Mouse (Mus musculus) CH12.LX (cell line): Measurements from ENCODE around the gene Dcxr. TPM values are rescaled to one million over a fixed set of nuclear protein-coding genes. Genes with fewer than 3 reads are reported as not detected.

Experiments used
- DNase-seq: peaks from one replicate; pipeline ENCODE4 v3.0.0-alpha.2; 2013; ENCODE audit errors: extremely low read depth
- H3K27ac ChIP-seq: 2 replicates; pipeline ENCODE4 v1.5.1; 2012; ENCODE audit warnings: low read depth, mild to moderate bottlenecking, control low read depth, moderate library complexity; ENCODE audit not compliant: insufficient read depth
- H3K27me3 ChIP-seq: replicated peaks from 2 replicates; pipeline ENCODE3; 2012; ENCODE audit warnings: inconsistent platforms
- H3K36me3 ChIP-seq, 2 experiments: replicated peaks in 1 of 2; 2 replicates each; pipeline versions ENCODE3 to v1.6.1; 2012; ENCODE audit warnings: inconsistent platforms in 1 of 2, low read length in 1 of 2, mild to moderate bottlenecking in 1 of 2, mixed read lengths in 1 of 2, moderate library complexity in 1 of 2; ENCODE audit not compliant: control insufficient read depth in 1 of 2, insufficient read depth in 1 of 2
- H3K4me1 ChIP-seq, 2 experiments: 2 replicates each; pipeline ENCODE4 v1.6.1; 2012; ENCODE audit warnings: inconsistent platforms in 1 of 2, moderate library complexity in 1 of 2; ENCODE audit not compliant: insufficient read depth in 2 of 2, control insufficient read depth in 1 of 2
- H3K4me2 ChIP-seq: 2 replicates; pipeline ENCODE4 v1.6.1; 2012; ENCODE audit warnings: low read depth, mild to moderate bottlenecking, control low read depth; ENCODE audit not compliant: poor library complexity, insufficient read depth, severe bottlenecking
- H3K4me3 ChIP-seq, 3 experiments: fragments of 150-350 bp in 1 of 3; sonication (generic) in 1 of 3; replicated peaks in 1 of 3; 2 replicates each; pipeline versions ENCODE3 to v1.5.1; 2011 to 2012; ENCODE audit warnings: low read depth in 2 of 3, low read length in 2 of 3, mild to moderate bottlenecking in 2 of 3, moderate library complexity in 2 of 3, control low read depth in 1 of 3, improper control_type of control experiment in 1 of 3, inconsistent platforms in 1 of 3, mixed read lengths in 1 of 3; ENCODE audit not compliant: poor library complexity in 1 of 3
- H3K79me2 ChIP-seq: replicated peaks from 2 replicates; pipeline ENCODE4 v1.6.1; 2012; ENCODE audit warnings: mild to moderate bottlenecking, moderate library complexity; ENCODE audit not compliant: control insufficient read depth, poor library complexity, insufficient read depth, severe bottlenecking; ENCODE audit errors: extremely low read depth
- H3K9ac ChIP-seq: 2 replicates; pipeline ENCODE4 v1.6.1; 2012; ENCODE audit warnings: low read depth, mild to moderate bottlenecking, control low read depth, moderate library complexity; ENCODE audit not compliant: insufficient read depth
- H3K9me3 ChIP-seq: replicated peaks from 2 replicates; pipeline ENCODE3; 2012; ENCODE audit warnings: low read length, inconsistent platforms, mixed read lengths
- BHLHE40 ChIP-seq: IDR thresholded peaks from 2 replicates; pipeline ENCODE4 v1.6.1; 2011; ENCODE audit warnings: mild to moderate bottlenecking, low read depth, low read length, improper control_type of control experiment
- CHD1 ChIP-seq: IDR thresholded peaks from 2 replicates; pipeline ENCODE4 v1.6.1; 2012; ENCODE audit warnings: low read depth, low read length, improper control_type of control experiment, inconsistent platforms
- CTCF ChIP-seq, 2 experiments: IDR thresholded peaks in 1 of 2; conservative IDR thresholded peaks in 1 of 2; 2 replicates each; pipeline ENCODE4 v1.5.1; 2011 to 2012; ENCODE audit warnings: low read depth in 2 of 2, low read length in 2 of 2, improper control_type of control experiment in 1 of 2, inconsistent platforms in 1 of 2, mild to moderate bottlenecking in 1 of 2, moderate library complexity in 1 of 2
- E2F4 ChIP-seq: IDR thresholded peaks from 2 replicates; pipeline ENCODE4 v1.6.1; 2011; ENCODE audit warnings: low read depth, low read length, improper control_type of control experiment; ENCODE audit not compliant: insufficient replicate concordance
- ELF1 ChIP-seq: IDR thresholded peaks from 2 replicates; pipeline ENCODE4 v1.6.1; 2014; ENCODE audit warnings: low read depth, mild to moderate bottlenecking, inconsistent platforms, low read length, improper control_type of control experiment
- EP300 ChIP-seq: IDR thresholded peaks from 2 replicates; pipeline ENCODE4 v1.6.1; 2011; ENCODE audit warnings: low read length, improper control_type of control experiment
- ETS1 ChIP-seq: conservative IDR thresholded peaks from 2 replicates; pipeline ENCODE4 v1.6.1; 2012; ENCODE audit warnings: low read depth, mild to moderate bottlenecking, inconsistent platforms, low read length, improper control_type of control experiment, moderate library complexity
- GABPA ChIP-seq: IDR thresholded peaks from 2 replicates; pipeline ENCODE4 v1.6.1; 2012; ENCODE audit warnings: low read depth, low read length, improper control_type of control experiment, inconsistent platforms; ENCODE audit not compliant: insufficient replicate concordance
- HCFC1 ChIP-seq: IDR thresholded peaks from 2 replicates; pipeline ENCODE4 v1.6.1; 2012; ENCODE audit warnings: low read depth, mild to moderate bottlenecking, inconsistent platforms, low read length, improper control_type of control experiment
- IRF4 ChIP-seq: IDR thresholded peaks from 2 replicates; pipeline ENCODE4 v1.6.1; 2014; ENCODE audit warnings: low read depth, mild to moderate bottlenecking, inconsistent platforms, low read length, improper control_type of control experiment
- JUN ChIP-seq: IDR thresholded peaks from 2 replicates; pipeline ENCODE4 v1.6.1; 2011; ENCODE audit warnings: low read depth, mild to moderate bottlenecking, low read length, improper control_type of control experiment, moderate library complexity; ENCODE audit not compliant: insufficient read depth
- JUND ChIP-seq: conservative IDR thresholded peaks from 2 replicates; pipeline ENCODE4 v1.6.1; 2011; ENCODE audit warnings: low read depth, low read length, improper control_type of control experiment
- MAZ ChIP-seq: IDR thresholded peaks from 2 replicates; pipeline ENCODE4 v1.6.1; 2012; ENCODE audit warnings: low read depth, mild to moderate bottlenecking, inconsistent platforms, low read length, improper control_type of control experiment, moderate library complexity
- MYC ChIP-seq: IDR thresholded peaks from 2 replicates; pipeline ENCODE4 v1.6.1; 2011; ENCODE audit warnings: low read depth, mild to moderate bottlenecking, improper control_type of control experiment, low read length
- NELFE ChIP-seq: IDR thresholded peaks from 2 replicates; pipeline ENCODE4 v1.6.1; 2011; ENCODE audit warnings: low read depth, low read length, improper control_type of control experiment
- NRF1 ChIP-seq: IDR thresholded peaks from 2 replicates; pipeline ENCODE4 v1.6.1; 2014; ENCODE audit warnings: low read depth, mild to moderate bottlenecking, inconsistent platforms, low read length, improper control_type of control experiment, moderate library complexity
- POLR2A ChIP-seq: IDR thresholded peaks from 2 replicates; pipeline ENCODE4 v1.6.1; 2011; ENCODE audit warnings: low read depth, mild to moderate bottlenecking, improper control_type of control experiment, low read length
- POLR2AphosphoS2 ChIP-seq: IDR thresholded peaks from 2 replicates; pipeline ENCODE4 v1.6.1; 2011; ENCODE audit warnings: low read depth, low read length, improper control_type of control experiment
- RCOR1 ChIP-seq: conservative IDR thresholded peaks from 2 replicates; pipeline ENCODE4 v1.6.1; 2012; ENCODE audit warnings: low read depth, mild to moderate bottlenecking, inconsistent platforms, low read length, improper control_type of control experiment
- TBP ChIP-seq: conservative IDR thresholded peaks from 2 replicates; pipeline ENCODE4 v1.6.1; 2011; ENCODE audit warnings: low read depth, low read length, improper control_type of control experiment
- UBTF ChIP-seq: IDR thresholded peaks from 2 replicates; pipeline ENCODE4 v1.6.1; 2012; ENCODE audit warnings: low read depth, mild to moderate bottlenecking, inconsistent platforms, low read length, improper control_type of control experiment, moderate library complexity
- USF1 ChIP-seq: IDR thresholded peaks from 2 replicates; pipeline ENCODE4 v1.6.1; 2014; ENCODE audit warnings: low read depth, mild to moderate bottlenecking, inconsistent platforms, low read length, improper control_type of control experiment
- ZKSCAN1 ChIP-seq: IDR thresholded peaks from 2 replicates; pipeline ENCODE4 v1.6.1; 2012; ENCODE audit warnings: low read depth, inconsistent platforms, low read length, improper control_type of control experiment, borderline replicate concordance
- ZMIZ1 ChIP-seq: IDR thresholded peaks from 2 replicates; pipeline ENCODE4 v1.6.1; 2012; ENCODE audit warnings: low read depth, mild to moderate bottlenecking, inconsistent platforms, low read length, improper control_type of control experiment
- ZNF384 ChIP-seq: IDR thresholded peaks from 2 replicates; pipeline ENCODE4 v1.6.1; 2012; ENCODE audit warnings: low read depth, low read length, improper control_type of control experiment, inconsistent platforms
- dilution Hi-C: fragments of 300-500 bp; cut with MboI; formaldehyde crosslinking; loops from 2 replicates; pipeline ENCODE4 v1.14.3; 2020; ENCODE audit warnings: low sequenced_read_pairs; ENCODE audit not compliant: extremely low pct_unique_long_range_greater_than_20kb, extremely low pct_ligation_motif_present
- in situ Hi-C: fragments of 300-500 bp; cut with MboI; formaldehyde crosslinking; loops from 3 replicates; pipeline ENCODE4 v1.14.3; 2019; ENCODE audit warnings: low sequenced_read_pairs, low pct_ligation_motif_present, low pct_unique_long_range_greater_than_20kb, mixed read lengths
- polyA plus RNA-seq: library from polyadenylated mRNA; unstranded; fragments of >175 nt; gene quantifications from 2 replicates; pipeline ENCODE4 v1.2.1, GENCODE M21; 2012; ENCODE audit warnings: low read depth; ENCODE audit not compliant: insufficient read length
- total RNA-seq, 2 experiments: library from RNA; depleted of rRNA; stranded (reverse); fragments of 300-350 nt in 1 of 2; fragments of >200 nt in 1 of 2; gene quantifications; 2 replicates each; pipeline ENCODE4 v1.2.3; 2012 to 2014

Gene Dcxr
- total and polyA plus RNA-seq, 3 experiments: 23.3 to 74.7 (median 24.1) TPM

DNA sequence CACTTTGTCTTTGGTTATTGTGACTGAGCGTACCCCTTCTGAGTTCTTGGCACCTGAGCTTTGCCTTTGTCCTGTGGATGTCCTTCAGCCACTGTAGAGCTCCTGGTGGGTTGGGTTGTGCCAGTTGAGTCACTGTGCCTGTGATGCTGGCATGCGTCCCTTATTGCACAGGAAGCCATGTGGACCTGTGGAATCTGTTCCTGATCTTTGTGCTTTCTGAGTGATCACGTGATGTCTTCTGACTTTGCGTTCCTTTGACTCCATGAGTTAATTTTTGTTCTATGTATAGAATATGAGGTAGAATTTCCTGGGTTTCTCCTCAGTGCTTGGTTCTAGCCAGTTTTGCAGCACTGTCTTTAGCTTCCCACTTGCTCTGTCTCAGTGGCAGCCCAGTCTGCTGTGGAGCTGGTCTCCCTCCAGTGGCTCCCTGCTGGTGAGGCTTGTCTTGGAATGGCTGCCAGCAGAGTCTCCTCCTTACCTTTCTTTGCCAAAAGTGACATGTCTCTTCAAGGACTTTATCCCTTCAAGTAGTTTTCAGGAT lies 34.5 kb downstream of the Dcxr start:
- no peak overlapping the region for H3K9ac ChIP-seq
- H3K27me3 ChIP-seq: no peaks in the 10 kb centered on the region
- no peaks in the 10 kb centered on the region for H3K4me1 ChIP-seq
- TF ChIP-seq CTCF (conservative IDR thresholded peaks at IDR 0.05 in 1 of 2, IDR thresholded peaks at IDR 0.05 in 1 of 2; ENCODE audit: low read depth in 2 of 2, low read length in 2 of 2) (no peak), MAZ (no peak), EP300 (no peak), NRF1 (no peak), HCFC1 (no peak), ZKSCAN1 (no peak), JUND (no peak)
- H3K27ac ChIP-seq: no peak overlapping the region
- dilution Hi-C loops (no loop called here), in situ Hi-C loops (no loop called here)
- no peaks in the 10 kb centered on the region for H3K79me2 ChIP-seq
- DNase-seq: no peak
- no peak overlapping the region for H3K4me2 ChIP-seq
- no peak overlapping the region for H3K4me3 ChIP-seq
- peaks cover 8% of the 10 kb centered on the region for H3K9me3 ChIP-seq
- H3K36me3 ChIP-seq: peaks cover 55 to 92% of the 10 kb centered on the region in 2 experiments

DNA sequence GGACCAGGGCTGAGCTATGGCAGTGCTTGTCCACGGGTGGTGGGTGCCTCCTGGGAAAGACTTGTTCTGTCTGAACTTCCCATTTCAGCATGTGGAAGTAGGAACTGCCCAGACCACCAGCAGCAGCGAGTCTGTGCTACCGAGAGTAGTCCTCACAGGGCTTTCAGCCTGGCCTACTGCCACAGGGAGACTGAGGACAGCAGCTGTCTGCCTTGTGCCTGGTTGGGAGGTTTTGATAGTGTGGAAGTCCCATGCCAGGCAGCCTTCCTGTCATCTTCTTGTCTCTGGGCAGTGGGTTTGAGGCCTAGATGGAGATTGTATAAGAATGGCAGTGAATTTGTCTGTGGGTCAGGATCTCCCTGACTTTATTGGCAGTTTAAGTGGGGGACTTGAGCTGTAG lies 37.7 kb downstream of the Dcxr start:
- no peak overlapping the region for H3K4me3 ChIP-seq
- H3K9ac ChIP-seq: no peak overlapping the region
- DNase-seq: no peak
- H3K79me2 ChIP-seq: no peaks in the 10 kb centered on the region
- H3K27me3 ChIP-seq: no peaks in the 10 kb centered on the region
- in situ Hi-C loops: loop anchor here (10.0 kb wide), 1 partner anchor 65 kb away; the partner anchor contains the start of gene Sirt7
- H3K36me3 ChIP-seq: peaks cover 49 to 92% of the 10 kb centered on the region in 2 experiments
- no peaks in the 10 kb centered on the region for H3K9me3 ChIP-seq
- no peak overlapping the region for H3K4me2 ChIP-seq
- H3K4me1 ChIP-seq: no peaks in the 10 kb centered on the region
- H3K27ac ChIP-seq: no peak overlapping the region
- TF ChIP-seq POLR2AphosphoS2: no peak
- no peak for TF ChIP-seq MYC
- TF ChIP-seq TBP: no peak
- TF ChIP-seq RCOR1: no peak
- TF ChIP-seq ELF1: no peak
- TF ChIP-seq IRF4: no peak
- no peak for TF ChIP-seq ZNF384
- no peak for TF ChIP-seq USF1
- TF ChIP-seq ETS1: no peak
- TF ChIP-seq GABPA: no peak
- no peak for TF ChIP-seq JUN
- no peak for TF ChIP-seq ZMIZ1
- no peak for TF ChIP-seq NELFE
- no peak for TF ChIP-seq NRF1
- no peak for TF ChIP-seq CHD1
- no peak for TF ChIP-seq POLR2A
- TF ChIP-seq E2F4: no peak
- TF ChIP-seq BHLHE40: no peak
- TF ChIP-seq UBTF: no peak
- dilution Hi-C loops: no loop called here
